Mouse (Mus musculus) common myeloid progenitor, adult 5-6 weeks (primary cell): ENCODE results near the gene Olfm2. TPM values are rescaled to one million over a fixed set of nuclear protein-coding genes. Genes with fewer than 3 reads are reported as not detected.
A peak's percentile ranks its signal among the peaks of the same experiment; 100 is the strongest.
"Not testable (repeated sequence)": the region's sequence is repeated elsewhere in the genome, so short reads cannot be mapped to it uniquely, and the experiment has no call there.

Experiments used
- ATAC-seq: replicated peaks from 2 replicates; pipeline ENCODE4 v1.8.0; 2016; ENCODE audit warnings: low read depth, mild to moderate bottlenecking, moderate TSS enrichment, inconsistent platforms; ENCODE audit not compliant: poor library complexity, severe bottlenecking
- total RNA-seq: library from RNA; stranded (forward); fragments of 200-1000, 187-1606 nt; gene quantifications from 2 replicates; pipeline ENCODE4 v1.2.3, GENCODE M21; 2017

The Olfm2 gene
- total RNA-seq, 1 experiment from 2014 or later: not detected

DNA sequence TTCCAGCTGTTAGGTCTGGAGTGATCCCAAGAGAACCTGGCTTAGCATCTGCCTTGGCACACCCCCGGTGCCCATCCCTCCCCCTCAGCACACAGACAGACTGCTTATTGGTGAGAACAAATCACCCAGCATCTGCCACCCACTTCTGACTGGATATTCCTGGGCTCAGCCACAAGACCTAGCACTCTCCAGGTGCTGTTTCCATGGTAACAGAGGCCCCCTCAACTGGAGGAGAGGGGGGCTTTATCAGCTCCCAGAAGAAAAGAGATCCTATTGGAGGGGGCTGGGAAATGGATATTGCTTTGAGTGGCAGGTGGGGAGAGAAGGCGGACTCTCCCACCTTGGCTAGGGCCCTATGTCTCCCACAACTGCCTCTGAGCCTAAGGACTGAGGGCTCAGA, 82.2 kb downstream of the Olfm2 start:
- ATAC-seq: no peak

DNA sequence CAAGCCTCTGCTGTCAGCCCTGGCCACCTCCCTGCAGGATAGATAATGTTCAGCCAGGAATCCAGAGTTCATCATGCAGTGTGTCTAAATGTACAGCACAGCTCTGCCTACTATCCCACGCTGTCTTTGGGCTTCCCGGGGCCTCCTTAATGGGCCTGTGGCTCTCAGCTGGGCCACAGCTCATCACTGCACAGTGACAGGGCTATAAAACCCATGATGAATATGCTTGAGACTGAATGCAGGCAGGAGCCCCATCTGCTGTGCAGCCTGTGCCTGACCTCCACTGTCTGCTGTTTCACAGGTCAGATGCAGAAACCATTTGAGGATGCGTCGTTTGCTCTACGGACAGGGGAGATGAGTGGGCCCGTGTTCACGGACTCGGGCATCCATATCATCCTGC, 83.3 kb downstream of the Olfm2 start:
- no peak for ATAC-seq

DNA sequence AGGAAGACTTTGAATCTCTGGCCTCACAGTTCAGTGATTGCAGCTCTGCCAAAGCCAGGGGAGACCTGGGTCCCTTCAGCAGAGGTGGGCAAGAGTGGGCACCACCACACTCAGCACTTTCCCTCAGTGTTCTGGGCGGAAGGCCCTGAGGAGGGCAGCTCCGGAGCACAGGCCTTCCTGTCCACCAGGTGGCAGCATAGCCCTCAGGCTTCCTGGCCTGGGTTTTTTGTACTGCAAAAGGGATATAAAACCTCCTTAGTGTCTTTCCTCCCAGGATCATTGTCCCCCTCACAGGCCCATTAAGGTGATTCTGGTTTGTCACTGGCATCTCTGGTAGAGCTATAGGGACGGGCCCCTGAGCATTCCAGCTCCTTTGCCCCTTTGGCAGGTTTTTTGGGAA, 83.8 kb downstream of the Olfm2 start:
- peak; percentile 75 for ATAC-seq

DNA sequence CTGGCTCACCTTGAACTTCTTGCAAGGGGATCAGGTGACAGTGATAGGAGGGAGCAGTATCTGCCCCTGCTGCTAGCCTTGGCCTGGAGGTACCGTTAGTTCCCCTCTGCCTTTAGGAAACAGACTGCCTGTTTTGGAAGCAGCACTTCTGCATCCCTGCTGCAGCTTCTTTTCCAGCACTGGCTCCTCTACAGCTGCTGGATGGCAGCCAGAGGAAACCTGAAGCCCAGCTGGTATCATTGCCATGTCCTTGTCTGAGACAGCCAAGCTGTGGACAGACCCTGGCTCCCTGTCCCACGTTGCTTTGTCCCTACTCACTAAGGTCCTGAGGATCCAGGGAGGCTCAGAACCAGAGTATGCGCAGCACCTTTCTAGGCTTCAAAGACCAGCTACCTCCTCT, 88.6 kb downstream of the Olfm2 start:
- ATAC-seq: no peak

DNA sequence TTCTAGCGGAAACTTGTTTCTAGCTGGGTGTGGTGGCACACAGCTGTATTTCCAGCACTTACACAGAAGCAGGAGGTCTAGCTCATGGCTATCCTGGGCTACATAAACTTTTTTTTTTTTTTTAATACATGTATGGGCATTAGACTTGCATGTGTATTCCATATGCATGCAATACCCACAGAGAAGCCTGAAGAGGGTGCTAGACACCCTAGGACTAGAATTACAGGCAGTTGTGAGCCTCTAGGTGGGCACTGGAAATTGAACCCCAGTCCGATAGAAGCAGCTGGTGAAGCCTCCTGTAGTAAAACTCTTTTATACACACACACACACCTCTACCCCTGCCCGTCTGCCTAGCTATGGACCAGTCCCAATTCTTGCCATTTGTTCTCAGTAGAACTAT, 92.3 kb downstream of the Olfm2 start:
- ATAC-seq: no peak

DNA sequence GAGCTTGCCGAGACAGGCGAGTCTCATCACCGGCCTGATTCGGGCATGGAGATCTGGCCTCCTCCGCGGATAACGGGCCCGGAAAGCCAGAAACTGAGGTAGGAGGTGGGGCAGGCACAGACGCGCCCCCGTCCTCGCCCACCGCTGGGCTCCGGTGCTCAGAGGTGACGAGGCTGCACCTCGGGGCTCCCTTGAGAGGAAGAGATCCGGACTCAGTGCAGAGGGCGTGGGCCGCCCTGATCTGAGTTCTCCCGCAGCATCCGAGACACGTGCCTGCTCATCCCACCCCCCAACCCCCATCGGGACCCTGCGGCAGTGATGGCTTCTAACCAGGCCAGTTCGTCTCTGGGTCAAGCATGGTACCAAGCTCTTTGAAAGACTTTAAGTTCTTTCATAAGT, 93.9 kb downstream of the Olfm2 start:
- peak; percentile 6 for ATAC-seq

DNA sequence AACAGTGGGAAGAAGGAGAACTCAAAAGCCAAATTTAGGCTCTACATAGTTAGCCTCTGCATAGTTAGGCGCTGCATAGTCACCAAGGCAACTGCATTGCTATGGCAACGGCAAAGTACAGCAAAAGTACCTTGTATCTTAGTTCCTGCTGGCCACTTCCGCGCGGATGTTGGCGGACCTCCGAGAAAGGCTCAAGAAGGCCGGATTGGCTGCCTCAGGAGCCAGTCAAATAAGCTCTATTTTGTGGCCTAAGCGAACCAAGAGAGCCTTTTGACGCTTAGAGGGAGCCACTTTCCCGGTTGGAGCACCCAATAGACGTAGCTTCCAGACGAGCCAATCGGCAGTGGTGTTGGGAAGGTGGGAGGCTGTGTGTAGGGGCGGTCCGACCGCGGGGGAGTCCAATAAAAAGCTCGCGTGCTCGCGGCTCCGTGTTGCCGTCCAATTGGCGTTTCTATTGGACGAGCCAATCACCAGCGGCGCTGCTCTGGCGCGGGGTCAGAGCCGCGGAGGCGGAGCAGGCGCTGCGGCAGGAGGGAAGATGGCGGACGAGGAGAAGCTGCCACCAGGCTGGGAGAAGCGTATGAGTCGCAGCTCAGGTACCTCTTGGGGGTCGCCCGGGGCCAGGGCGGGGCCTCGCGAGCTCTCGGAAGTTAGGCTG, 94.4 kb downstream of the Olfm2 start, which contains the start of gene Pin1:
Gene Pin1 (plus strand): TSS at position 494 of the 658 bp plus-strand sequence.
- peak; percentile 95 for ATAC-seq

DNA sequence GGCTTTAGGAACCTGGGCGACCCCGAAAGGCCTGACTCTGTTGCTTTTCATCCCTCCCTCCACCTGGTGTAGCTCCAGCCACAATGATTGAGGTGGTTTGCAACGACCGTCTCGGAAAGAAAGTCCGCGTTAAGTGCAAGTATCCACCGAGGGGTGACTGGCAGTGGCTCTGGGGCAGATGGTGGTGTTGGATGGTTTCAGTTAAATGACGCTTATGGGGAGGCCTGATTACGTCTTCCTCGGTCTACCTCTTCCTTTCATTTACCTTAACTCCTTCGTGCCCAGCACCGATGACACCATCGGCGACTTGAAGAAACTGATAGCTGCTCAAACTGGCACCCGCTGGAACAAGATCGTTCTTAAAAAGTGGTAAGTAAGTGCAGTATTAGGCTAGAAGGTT, 101.0 kb downstream of the Olfm2 start:
- no peak; the same call in 1 of the 2 replicates for ATAC-seq

DNA sequence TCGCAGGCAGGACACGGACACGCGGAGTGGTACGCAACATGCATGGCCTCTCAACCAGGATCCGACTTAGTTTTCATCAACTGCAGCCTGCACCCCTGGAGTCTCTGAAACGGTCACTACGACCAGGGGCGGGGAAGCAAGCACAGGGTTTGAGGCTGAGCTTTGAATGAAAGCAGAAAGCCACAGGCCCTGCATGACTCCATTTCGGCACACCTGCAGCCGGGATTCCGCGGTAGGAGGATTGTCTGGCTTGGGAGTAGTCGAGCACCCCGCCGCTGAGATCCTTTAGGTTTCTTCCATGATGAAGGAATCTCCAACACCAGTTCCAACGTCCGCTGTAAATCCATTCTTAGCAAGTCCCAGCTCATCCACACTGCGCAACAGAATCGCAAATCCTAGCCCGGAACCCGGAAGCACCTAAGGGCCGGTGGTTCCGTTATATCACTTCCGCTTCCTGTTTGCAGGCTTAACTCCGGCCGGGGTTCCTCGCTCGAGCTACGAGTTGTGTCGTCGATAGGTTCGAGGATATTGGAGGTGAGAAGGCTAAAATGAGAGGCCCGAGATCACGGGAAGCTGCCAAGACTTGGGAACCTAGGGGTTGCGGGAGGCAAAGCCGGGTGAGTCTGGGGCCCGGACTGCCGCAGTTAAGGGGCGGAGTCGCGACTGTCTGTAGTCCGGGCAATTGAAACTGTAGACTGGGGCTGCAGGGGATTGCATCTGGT, 101.6 kb downstream of the Olfm2 start, which contains the start of gene Fbxl12:
Gene Fbxl12 (minus strand): TSS at position 408 of the 722 bp plus-strand sequence.
- ATAC-seq: peak; percentile 66

DNA sequence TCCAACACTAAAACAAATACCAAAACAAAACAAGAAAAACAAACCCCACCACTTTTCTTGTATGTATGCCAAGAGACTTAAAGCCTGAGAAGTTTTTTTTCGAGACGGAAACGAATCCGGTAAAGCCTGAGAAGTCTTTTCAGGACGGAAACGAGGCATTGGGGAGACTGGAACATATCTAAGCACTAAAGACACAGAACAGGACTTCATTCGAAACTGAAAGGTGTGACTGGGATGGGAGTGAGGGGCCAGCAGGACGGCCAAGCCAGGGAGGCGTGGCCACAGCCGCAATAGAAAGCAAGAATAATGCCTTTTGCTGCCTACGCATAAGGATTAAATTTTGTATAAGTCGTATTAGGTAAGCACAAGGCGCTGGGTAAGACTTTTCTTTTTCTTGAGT, 102.4 kb downstream of the Olfm2 start:
- ATAC-seq: no peak

DNA sequence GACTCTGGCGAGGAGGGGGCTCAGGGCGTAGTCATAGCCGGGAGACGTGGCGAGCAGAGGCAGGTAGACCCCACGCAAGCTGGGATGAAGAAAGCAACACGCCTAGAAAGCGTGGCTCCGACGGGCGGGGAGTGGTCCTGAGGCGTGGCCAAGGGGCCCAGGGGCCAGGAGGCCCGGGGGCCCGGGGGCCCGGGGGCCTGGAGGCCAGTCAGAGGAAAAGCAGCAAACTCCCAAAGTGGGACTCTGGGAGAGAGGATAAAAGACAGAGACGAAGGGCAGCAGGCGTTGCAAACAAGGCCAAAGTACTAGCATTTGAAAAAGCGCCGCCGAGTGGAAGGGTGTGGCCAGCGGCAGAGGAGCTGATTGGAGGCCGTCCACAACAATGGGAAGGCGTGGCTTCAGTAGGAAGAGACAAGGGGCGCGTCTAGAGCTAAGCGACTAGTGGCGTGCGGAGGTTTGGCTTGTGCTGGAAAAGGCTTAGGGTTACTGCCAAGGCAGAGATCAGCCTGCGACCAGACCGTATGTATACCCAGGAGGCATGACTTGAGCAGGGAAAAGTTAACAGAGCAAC, 103.2 kb downstream of the Olfm2 start:
- ATAC-seq: peak; percentile 76

DNA sequence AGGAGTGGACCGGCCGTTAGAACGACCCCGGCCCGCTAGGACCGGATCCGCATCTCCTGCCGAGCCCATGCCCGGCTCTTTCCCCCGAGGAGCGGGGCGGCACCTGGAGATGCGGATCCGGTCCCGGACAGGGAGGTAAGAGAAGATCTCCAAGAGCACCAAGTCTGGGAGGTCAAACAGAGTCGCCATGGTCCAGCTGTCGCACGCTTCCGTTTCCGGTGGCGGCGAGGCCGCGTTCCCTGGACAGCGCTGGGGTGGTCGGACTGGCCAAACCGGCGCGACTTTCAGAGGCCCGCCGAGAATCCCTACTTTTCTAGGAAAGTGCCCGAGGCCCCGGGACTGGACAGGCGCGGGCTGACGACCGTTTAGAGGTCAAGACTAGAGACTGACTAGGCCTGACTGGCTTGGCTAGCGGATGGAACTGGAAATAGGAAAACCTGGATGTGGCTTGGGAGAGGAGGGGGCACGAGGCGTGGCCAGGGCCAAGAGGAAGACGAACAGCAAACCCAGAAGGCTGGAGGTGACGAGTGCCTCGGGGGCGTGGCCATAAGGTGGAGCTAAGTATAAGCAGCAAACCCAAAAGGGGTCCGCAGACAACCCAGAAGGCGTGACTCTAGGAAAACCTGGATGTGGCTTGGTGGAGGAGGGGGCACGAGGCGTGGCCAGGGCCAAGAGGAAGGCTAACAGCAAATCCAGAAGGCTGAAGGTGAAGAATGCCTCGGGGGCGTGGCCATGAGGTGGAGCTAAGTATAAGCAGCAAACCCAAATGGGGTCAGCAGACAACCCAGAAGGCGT, 103.9 kb downstream of the Olfm2 start, which contains the start of gene Ubl5:
Gene Ubl5 (plus strand): TSS at position 778 of the 795 bp plus-strand sequence.
- ATAC-seq: peak; percentile 57

DNA sequence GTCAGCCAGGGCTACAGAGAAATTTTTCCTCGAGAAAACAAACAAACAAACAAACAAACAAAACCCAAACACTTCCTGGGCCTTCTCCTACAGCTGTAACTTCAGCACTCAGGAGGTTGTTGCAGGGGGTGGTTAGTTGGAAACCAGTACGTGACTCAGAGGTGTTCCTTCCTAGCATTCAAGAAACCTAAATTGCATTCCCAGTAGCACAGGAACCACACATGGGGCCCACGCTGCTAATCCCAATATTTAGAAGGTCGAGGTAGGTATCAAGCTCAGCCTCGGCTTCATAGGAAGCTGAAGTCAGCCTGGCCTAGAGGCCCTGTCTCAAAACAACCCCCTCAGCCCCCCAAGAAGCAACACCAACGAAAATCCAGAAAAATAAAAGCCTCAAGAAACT, 104.6 kb downstream of the Olfm2 start:
- ATAC-seq: no peak

DNA sequence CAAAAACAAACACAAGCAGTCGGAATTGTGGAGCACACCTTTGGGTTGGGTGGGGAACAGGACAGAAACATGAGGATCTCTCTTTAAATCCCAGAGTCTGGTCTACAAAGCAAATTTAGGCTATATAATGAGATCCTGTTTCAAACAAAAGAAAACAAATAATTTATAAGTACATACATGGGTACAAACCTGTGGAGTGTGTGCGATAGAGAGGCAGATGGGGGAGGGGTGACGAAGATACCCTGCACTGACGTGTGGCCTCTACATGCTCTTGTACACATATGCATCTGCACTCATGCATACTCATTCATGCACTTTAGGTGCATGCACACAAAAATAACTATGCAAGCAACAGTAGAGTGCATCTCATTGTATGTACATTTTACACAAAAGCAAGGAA, 106.7 kb downstream of the Olfm2 start:
- no peak for ATAC-seq

DNA sequence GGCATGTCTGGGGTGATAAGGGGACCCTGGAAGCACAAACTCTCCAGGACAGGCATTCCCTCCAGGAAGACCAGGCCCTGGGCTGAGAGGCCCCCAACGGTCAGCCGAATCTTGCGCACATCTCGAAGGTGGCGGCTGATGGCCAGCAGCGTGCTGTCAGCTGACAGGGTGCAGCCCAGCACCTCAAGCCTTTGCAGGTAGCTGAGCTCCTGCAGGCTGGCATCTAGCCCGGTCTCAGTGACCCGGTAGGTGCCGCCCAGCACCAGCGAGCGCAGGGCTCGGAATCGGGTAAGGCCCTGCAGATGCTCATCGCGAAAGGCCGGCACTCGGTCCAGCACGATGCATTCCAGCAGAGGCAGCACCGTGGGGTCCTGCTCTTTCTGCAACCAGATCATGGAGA, 107.6 kb downstream of the Olfm2 start:
- no peak for ATAC-seq

DNA sequence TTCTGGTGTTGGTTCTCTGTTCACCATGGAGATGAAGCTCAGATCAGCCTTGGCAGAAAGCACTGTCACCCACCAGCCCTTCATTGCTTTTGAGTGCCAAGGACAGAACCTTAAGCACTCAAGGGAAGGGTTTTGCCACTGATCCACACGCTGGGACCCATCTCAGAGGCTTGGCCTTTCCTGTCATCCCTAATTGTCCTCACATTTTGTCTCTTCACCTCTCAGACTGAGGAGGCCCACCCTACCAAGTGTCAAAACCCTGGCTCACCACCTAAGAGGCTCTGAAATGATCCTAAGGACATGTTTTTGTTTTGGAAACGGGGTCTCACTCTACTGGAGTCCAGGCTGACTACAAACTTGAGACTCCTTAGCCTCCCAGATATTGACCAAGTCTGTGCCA, 109.4 kb downstream of the Olfm2 start:
- ATAC-seq: no peak

DNA sequence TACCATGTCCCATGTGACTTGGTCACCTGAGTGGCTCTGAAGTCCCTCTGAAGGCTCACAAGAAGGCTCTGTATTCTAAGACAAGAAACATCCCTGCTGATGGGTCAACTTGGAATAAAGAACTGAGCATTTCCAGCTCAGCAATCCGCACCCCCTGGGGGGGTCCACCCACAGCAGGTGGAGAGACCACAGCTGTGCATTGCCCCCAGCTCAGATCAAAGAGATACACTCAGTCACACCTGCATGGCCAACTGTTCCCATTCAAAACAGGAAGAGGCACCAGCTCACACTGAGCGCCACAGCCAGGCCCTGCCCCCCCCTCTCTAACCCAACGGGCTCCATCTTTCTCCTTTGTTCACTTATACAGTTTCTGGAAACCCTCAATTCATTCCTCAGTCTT, 109.9 kb downstream of the Olfm2 start:
- ATAC-seq: no peak

DNA sequence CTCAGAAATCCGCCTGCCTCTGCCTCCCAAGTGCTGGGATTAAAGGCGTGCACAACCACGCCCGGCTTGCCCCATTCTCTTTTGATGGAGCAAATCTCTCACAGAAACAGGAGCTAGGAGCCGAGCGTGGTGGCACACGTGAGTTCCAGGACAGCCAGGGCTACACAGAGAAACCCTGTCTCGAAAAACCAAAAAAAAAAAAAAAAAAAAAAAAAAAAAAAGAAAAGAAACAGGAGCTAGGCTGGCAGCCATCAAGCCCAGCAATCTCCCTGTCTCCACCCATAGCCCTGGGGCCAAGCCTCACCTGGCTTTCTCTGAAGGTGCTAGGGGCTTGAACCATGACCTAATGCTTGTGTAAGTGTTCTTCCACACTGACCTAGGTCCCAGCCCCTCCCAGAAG, 110.5 kb downstream of the Olfm2 start:
- ATAC-seq: not testable (repeated sequence)

DNA sequence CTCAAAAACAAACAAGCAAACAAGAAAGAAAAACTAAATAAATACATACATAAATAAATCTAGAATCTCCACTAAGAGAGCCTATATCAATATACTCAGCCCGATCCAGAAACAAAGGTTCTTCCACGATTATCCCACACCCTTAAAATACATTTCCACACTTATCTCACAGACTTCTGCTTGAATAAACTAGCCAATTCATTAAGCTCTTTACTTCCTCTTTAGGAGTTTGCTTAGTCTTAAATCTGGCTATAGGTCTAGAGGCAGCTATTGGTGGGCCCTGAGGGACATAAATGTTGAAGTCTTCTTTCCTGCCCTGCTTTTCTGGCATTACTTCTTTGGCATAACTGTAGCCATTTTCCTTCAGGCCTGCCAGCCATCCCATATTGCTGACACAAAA, 114.8 kb downstream of the Olfm2 start:
- ATAC-seq: no peak
